Mouse (Mus musculus) stomach, postnatal 0 days (tissue): ENCODE results near the gene Usp43.

Source experiments
- CTCF ChIP-seq: IDR thresholded peaks from 2 replicates; pipeline ENCODE4 v1.5.1; 2016; ENCODE audit warnings: antibody characterized with exemption, low read depth, mild to moderate bottlenecking, moderate library complexity
- EP300 ChIP-seq: optimal IDR thresholded peaks from 2 replicates; pipeline ENCODE3; 2016; ENCODE audit warnings: antibody characterized with exemption

DNA sequence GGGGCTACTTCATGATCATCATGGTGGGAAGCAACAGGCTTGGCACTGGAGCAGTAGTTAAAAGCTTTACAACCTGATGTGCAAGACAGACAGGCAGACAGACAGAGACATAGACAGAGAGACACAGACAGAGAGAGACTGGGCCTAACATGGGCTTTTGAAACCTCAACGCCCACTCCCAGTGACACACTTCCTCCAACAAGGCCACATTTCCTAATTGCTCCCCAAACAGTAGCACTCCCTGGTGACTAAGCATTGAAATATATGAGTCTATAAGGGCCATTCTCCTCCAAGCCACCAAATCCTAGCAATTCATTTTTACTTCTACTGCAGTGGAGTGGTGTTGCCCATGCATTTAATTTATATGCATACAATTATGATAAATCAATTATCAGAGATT lies 82.1 kb downstream of the Usp43 start:
- no peak for TF ChIP-seq EP300
- TF ChIP-seq CTCF: no peak
